Mouse (Mus musculus): ENCODE results near the gene Cnn2.

DNA sequence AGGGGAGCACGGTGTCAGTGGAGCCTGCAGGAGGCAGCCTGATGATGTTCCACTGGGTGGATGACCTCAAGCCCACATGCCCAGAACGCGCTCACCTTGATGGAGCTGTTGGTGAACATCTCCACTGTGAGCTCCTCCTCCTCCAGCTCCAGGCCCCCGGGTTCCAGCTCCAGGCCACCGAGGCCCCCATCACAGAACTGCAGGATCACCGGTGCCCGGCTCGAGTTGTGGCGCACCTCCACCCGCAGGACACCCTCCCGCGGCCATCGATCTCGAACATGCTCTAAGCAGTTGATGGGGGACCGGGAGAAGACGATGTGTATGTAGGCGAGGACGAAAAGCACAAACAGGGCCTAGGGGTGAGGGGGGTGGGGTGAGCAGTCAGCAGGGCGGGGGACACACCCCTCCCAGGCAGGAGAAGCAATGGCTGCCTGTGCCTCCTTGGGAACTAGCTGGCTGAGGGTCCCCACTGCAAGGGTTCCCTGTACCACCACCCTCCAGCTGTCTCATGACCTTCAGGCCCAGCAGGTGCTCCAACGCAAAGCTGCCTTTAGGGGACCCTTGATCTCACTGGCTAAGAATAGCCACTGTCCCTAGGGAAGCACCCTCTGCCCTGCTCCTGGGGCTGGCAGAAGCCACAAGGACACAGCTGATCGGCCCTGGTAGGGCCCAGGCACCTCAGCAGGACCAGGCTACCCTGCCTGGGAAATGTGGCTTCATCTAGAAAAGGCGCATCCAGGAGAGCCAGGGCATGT, 8.8 kb upstream of the Cnn2 start:
- TF ChIP-seq TAL1 (IDR thresholded peaks at IDR 0.05; ENCODE audit: low read length) (no peak), GATA1 (IDR thresholded peaks at IDR 0.05; ENCODE audit: low read length) (no peak)
